In genomic region chr10:70119851-70120370, GRCm38 (mm10) we compare ENCODE assay signal across 9 mouse cellular contexts. TPM values are rescaled to one million over a fixed set of nuclear protein-coding genes. Genes with fewer than 3 reads are reported as not detected.
DNase-seq lines count a peak whose midpoint lies in the region; ATAC-seq and TF ChIP-seq lines count a peak whose summit lies in the region.
"Had no signal": no experiment of that assay in that cellular context is flagged by ENCODE, and none has a peak within 500 bp of the region (broad histone marks: within the 10 kb centered on the region; RNA-seq: fewer than 3 reads in every experiment).

No protein-coding gene starts in this region.

- peak overlapping the region; percentile 82 for H3K27ac ChIP-seq in heart, embryonic 10.5 days
- peak overlapping the region; percentile 77 for H3K27ac ChIP-seq in thymus, adult 2 months (ENCODE audit: control insufficient read depth, insufficient read depth, low read length)
- H3K27ac ChIP-seq in liver, embryonic 15.5 days (replicated peaks): peak overlapping the region; percentile 87

- H3K4me1 ChIP-seq in heart, embryonic 10.5 days: peaks cover 70% of the 10 kb centered on the region
- peaks cover 26% of the 10 kb centered on the region for H3K4me1 ChIP-seq in thymus, adult 2 months (replicated peaks; ENCODE audit: control insufficient read depth, insufficient read depth, low read length)
- peaks cover 75% of the 10 kb centered on the region for H3K4me1 ChIP-seq in liver, embryonic 15.5 days (replicated peaks)

- peaks cover 5% of the 10 kb centered on the region; the same call in 1 of the 2 replicates for H3K36me3 ChIP-seq in heart, embryonic 10.5 days
- no peaks in the 10 kb centered on the region for H3K36me3 ChIP-seq in thymus, adult 2 months (ENCODE audit: control insufficient read depth, insufficient read depth, low read length)
- 0 out of 2 replicates have a peak, but pooled peaks cover 3% of the 10 kb centered on the region for H3K36me3 ChIP-seq in liver, embryonic 15.5 days (replicated peaks)

- peak; percentile 70 for ATAC-seq in liver, embryonic 15.5 days (ENCODE audit: insufficient read depth)

- no peak for TF ChIP-seq CTCF in thymus, adult 2 months (IDR thresholded peaks at IDR 0.05; ENCODE audit: borderline replicate concordance, control insufficient read depth, extremely low read depth, insufficient read depth, low read length, poor library complexity)

- peak overlapping the region; percentile 40 for H3K4me3 ChIP-seq in heart, embryonic 10.5 days
- H3K4me3 ChIP-seq in thymus, adult 2 months (ENCODE audit: control insufficient read depth, insufficient read depth, low read length): no peak overlapping the region
- 0 out of 2 replicates have a peak overlapping the region, but pooled peaks have one; percentile 3 for H3K4me3 ChIP-seq in liver, embryonic 15.5 days (replicated peaks)

- peak overlapping the region; percentile 67 for H3K4me2 ChIP-seq in liver, embryonic 15.5 days

- DNase-seq in heart, embryonic 10.5 days (ENCODE audit: low spot score): no peak
- DNase-seq in heart, postnatal 36 days: no peak
- DNase-seq in thymus, adult 2 months: peak; percentile 20
- no peak for DNase-seq in thymus, adult 18-20 months
- DNase-seq in thymus, postnatal 4 days: peak; percentile 46
- DNase-seq in testis, postnatal 14 days (ENCODE audit: low spot score): no peak
- DNase-seq in spleen, postnatal 4 days (ENCODE audit: low spot score in 2 of 2): no peak
- DNase-seq: left cerebral cortex, postnatal 4 days had no signal

- 23% methylated on average over 9 of the region's 9 CpGs for WGBS in heart, embryonic 10.5 days
- WGBS in thymus, adult 2 months: 19% methylated on average over 9 of the region's 9 CpGs
- WGBS in liver, embryonic 15.5 days (ENCODE audit: insufficient replicate concordance): 23% methylated on average over 9 of the region's 9 CpGs

- intact Hi-C loops in heart, postnatal 36 days (cut with DNase I): no loop called here

- no peak overlapping the region for H3K9ac ChIP-seq in liver, embryonic 15.5 days

- H3K9me3 ChIP-seq in heart, embryonic 10.5 days: no peaks in the 10 kb centered on the region
- H3K9me3 ChIP-seq in liver, embryonic 15.5 days (replicated peaks): no peaks in the 10 kb centered on the region

- TF ChIP-seq POLR2A in thymus, adult 2 months (IDR thresholded peaks at IDR 0.05; ENCODE audit: control insufficient read depth, extremely low read depth, insufficient read depth, low read length, poor library complexity): no peak

- no peaks in the 10 kb centered on the region for H3K27me3 ChIP-seq in heart, embryonic 10.5 days (ENCODE audit: insufficient read depth, poor library complexity, severe bottlenecking)
- no peaks in the 10 kb centered on the region for H3K27me3 ChIP-seq in thymus, adult 2 months (ENCODE audit: control insufficient read depth, insufficient read depth, low read length)
- H3K27me3 ChIP-seq in liver, embryonic 15.5 days: no peaks in the 10 kb centered on the region

RNA-seq across cellular contexts. Expression of gene Ccdc6, which starts 23.0 kb away (rescaled TPM):
- 14.6 and 16.0 TPM in 2 replicates for polyA plus RNA-seq in heart, embryonic 10.5 days (2016; fragmentation: Nextera tagmentation; extraction: Ambion mirVana)
- 10 to 100 TPM; 27.7 to 29.3 TPM for total RNA-seq in heart, postnatal 36 days (2021)
- 45.5 and 48.0 TPM in 2 replicates for polyA plus RNA-seq in thymus, adult 2 months (2012; rRNA removed)
- 7.0 and 7.5 TPM in 2 replicates for polyA plus RNA-seq in liver, embryonic 15.5 days (2015; fragmentation: Nextera tagmentation; extraction: Ambion mirVana)

Comparison
In these comparisons a context has a peak if more than half of its experiments do, and no peak if none do; other contexts are left out.
1. DNase-seq: peak in thymus, adult 2 months (single experiment) and thymus, postnatal 4 days (single experiment); none in heart, embryonic 10.5 days (single experiment), heart, postnatal 36 days (0 of 2), thymus, adult 18-20 months (0 of 2), testis, postnatal 14 days (single experiment) and spleen, postnatal 4 days (0 of 2).
2. Peak in every context shown above with its lines, with median percentiles within 50 percentile points of each other: H3K27ac ChIP-seq.